9 mouse cellular contexts compared by ENCODE assay signal in genomic region chr13:57983330-57983729, GRCm38 (mm10).
A peak's percentile ranks its signal among the peaks of the same experiment; 100 is the strongest.
DNase-seq lines count a peak whose midpoint lies in the region; ATAC-seq and TF ChIP-seq lines count a peak whose summit lies in the region.
"Had no signal": no experiment of that assay in that cellular context is flagged by ENCODE, and none has a peak within 500 bp of the region (broad histone marks: within the 10 kb centered on the region; RNA-seq: fewer than 3 reads in every experiment).

No protein-coding gene starts in this region.

- 48% methylated on average over 12 of the region's 12 CpGs for WGBS in kidney, embryonic 14.5 days
- WGBS in kidney, adult 2 months, result 43% methylated on average over 12 of the region's 12 CpGs
- WGBS in embryonic facial prominence, embryonic 13.5 days, result 36% methylated on average over 12 of the region's 12 CpGs
- 64% methylated on average over 12 of the region's 12 CpGs for WGBS in neural tube, embryonic 12.5 days

- no peak overlapping the region for H3K4me3 ChIP-seq in kidney, embryonic 14.5 days (ENCODE audit: low read length)
- H3K4me3 ChIP-seq in kidney, adult 2 months (ENCODE audit: insufficient read depth, low read depth, low read length), result no peak overlapping the region
- no peak overlapping the region for H3K4me3 ChIP-seq in embryonic facial prominence, embryonic 13.5 days
- H3K4me3 ChIP-seq in neural tube, embryonic 12.5 days, result no peak overlapping the region
- H3K4me3 ChIP-seq: erythroblast, embryonic 14.5 days had no signal

- ATAC-seq in kidney, embryonic 14.5 days (ENCODE audit: low FRiP score, low TSS enrichment), result peak; percentile 61
- no peak for ATAC-seq in embryonic facial prominence, embryonic 13.5 days (ENCODE audit: insufficient number of reproducible peaks, insufficient read depth, low FRiP score, low TSS enrichment, low read depth)
- ATAC-seq in neural tube, embryonic 12.5 days (ENCODE audit: low FRiP score, low read depth), result 0 out of 2 replicates have a peak, but pooled peaks have one; percentile 48

- H3K9me3 ChIP-seq in kidney, embryonic 14.5 days (ENCODE audit: control insufficient read depth, low read length), result no peaks in the 10 kb centered on the region
- no peaks in the 10 kb centered on the region for H3K9me3 ChIP-seq in embryonic facial prominence, embryonic 13.5 days
- H3K9me3 ChIP-seq in neural tube, embryonic 12.5 days, result no peaks in the 10 kb centered on the region

- H3K27me3 ChIP-seq in kidney, embryonic 14.5 days (ENCODE audit: control insufficient read depth, insufficient read depth, low read length), result no peaks in the 10 kb centered on the region
- no peaks in the 10 kb centered on the region for H3K27me3 ChIP-seq in kidney, adult 2 months (replicated peaks; ENCODE audit: control insufficient read depth, insufficient read depth, low read length)
- H3K27me3 ChIP-seq in embryonic facial prominence, embryonic 13.5 days, result no peaks in the 10 kb centered on the region
- H3K27me3 ChIP-seq in neural tube, embryonic 12.5 days (replicated peaks), result no peaks in the 10 kb centered on the region

- H3K27ac ChIP-seq in kidney, embryonic 14.5 days (ENCODE audit: low read depth, low read length), result no peak overlapping the region
- H3K27ac ChIP-seq in kidney, adult 2 months (ENCODE audit: insufficient read depth, low read depth, low read length), result no peak overlapping the region
- H3K27ac ChIP-seq in embryonic facial prominence, embryonic 13.5 days, result no peak overlapping the region
- no peak overlapping the region for H3K27ac ChIP-seq in neural tube, embryonic 12.5 days

- H3K4me2 ChIP-seq in kidney, embryonic 14.5 days (replicated peaks; ENCODE audit: low read depth, low read length), result no peak overlapping the region; the same call in 1 of the 2 replicates
- H3K4me2 ChIP-seq in embryonic facial prominence, embryonic 13.5 days, result peak overlapping the region; percentile 11; the same call in 1 of the 2 replicates
- H3K4me2 ChIP-seq in neural tube, embryonic 12.5 days (replicated peaks), result no peak overlapping the region

- no peaks in the 10 kb centered on the region for H3K36me3 ChIP-seq in kidney, embryonic 14.5 days (ENCODE audit: control insufficient read depth, insufficient read depth, low read length)
- H3K36me3 ChIP-seq in kidney, adult 2 months (ENCODE audit: control insufficient read depth, insufficient read depth, low read length), result no peaks in the 10 kb centered on the region
- H3K36me3 ChIP-seq in embryonic facial prominence, embryonic 13.5 days, result no peaks in the 10 kb centered on the region
- H3K36me3 ChIP-seq in neural tube, embryonic 12.5 days, result no peaks in the 10 kb centered on the region

- TF ChIP-seq CTCF in kidney, adult 2 months (conservative IDR thresholded peaks at IDR 0.05; ENCODE audit: insufficient read depth, insufficient read length, low read depth, low read length), result no peak

- no peak for DNase-seq in kidney, adult 2 months
- DNase-seq in right cerebral cortex, postnatal 4 days, result peak; percentile 51
- DNase-seq in right cerebral cortex, postnatal 36 days (ENCODE audit: low spot score in 2 of 2), result no peak
- DNase-seq in Muller cell, postnatal 12 days (ENCODE audit: inconsistent ontology term), result no peak
- DNase-seq in layer of hippocampus, adult 9-10 months (ENCODE audit: low spot score), result no peak

- H3K4me1 ChIP-seq in kidney, embryonic 14.5 days (ENCODE audit: control insufficient read depth, insufficient read depth, low read length), result peaks cover 3% of the 10 kb centered on the region; the same call in 1 of the 2 replicates
- H3K4me1 ChIP-seq in kidney, adult 2 months (ENCODE audit: control insufficient read depth, insufficient read depth, low read length), result no peaks in the 10 kb centered on the region
- peaks cover 37% of the 10 kb centered on the region for H3K4me1 ChIP-seq in embryonic facial prominence, embryonic 13.5 days
- H3K4me1 ChIP-seq in neural tube, embryonic 12.5 days, result peaks cover 22% of the 10 kb centered on the region

- H3K9ac ChIP-seq in kidney, embryonic 14.5 days (ENCODE audit: low read depth, low read length), result no peak overlapping the region
- no peak overlapping the region for H3K9ac ChIP-seq in embryonic facial prominence, embryonic 13.5 days
- no peak overlapping the region for H3K9ac ChIP-seq in neural tube, embryonic 12.5 days

- TF ChIP-seq POLR2A in kidney, adult 2 months (IDR thresholded peaks at IDR 0.05; ENCODE audit: low read depth, low read length), result no peak
